Mouse (Mus musculus): ENCODE measurements around the gene Prl8a8. TPM values are rescaled to one million over a fixed set of nuclear protein-coding genes. Genes with fewer than 3 reads are reported as not detected.

The Prl8a8 gene
- polyA plus RNA-seq (2012; rRNA removed) = not detected in 2 replicates

GRCm38 (mm10) chr13:27513117-27513516 is at the start of gene Prl8a8:
TSS of gene Prl8a8 (minus strand) at chr13:27513217.
- H3K4me3 ChIP-seq (ENCODE audit: extremely low read depth, insufficient read depth, insufficient read length) = no peak within 1 kb of the TSS
- no peak for DNase-seq (ENCODE audit: low read depth in 1 of 2, low spot score in 2 of 2)
- no peak for TF ChIP-seq CTCF (IDR thresholded peaks at IDR 0.05; ENCODE audit: extremely low read depth, insufficient read depth, insufficient read length, insufficient replicate concordance)
- no peak for TF ChIP-seq POLR2A (IDR thresholded peaks at IDR 0.05; ENCODE audit: low read depth, low read length)
- H3K27ac ChIP-seq (ENCODE audit: insufficient read depth, low read length) = no peak within 1 kb of the TSS
- no peaks in the 10 kb centered on the region for H3K36me3 ChIP-seq (ENCODE audit: control insufficient read depth, insufficient read depth, low read length)
- H3K4me1 ChIP-seq (ENCODE audit: control insufficient read depth, insufficient read depth, insufficient read length) = no peaks in the 10 kb centered on the region
- H3K27me3 ChIP-seq (ENCODE audit: control insufficient read depth, insufficient read depth, low read length) = no peaks in the 10 kb centered on the region
- 86% methylated on average over 4 of the region's 4 CpGs for WGBS

DNA sequence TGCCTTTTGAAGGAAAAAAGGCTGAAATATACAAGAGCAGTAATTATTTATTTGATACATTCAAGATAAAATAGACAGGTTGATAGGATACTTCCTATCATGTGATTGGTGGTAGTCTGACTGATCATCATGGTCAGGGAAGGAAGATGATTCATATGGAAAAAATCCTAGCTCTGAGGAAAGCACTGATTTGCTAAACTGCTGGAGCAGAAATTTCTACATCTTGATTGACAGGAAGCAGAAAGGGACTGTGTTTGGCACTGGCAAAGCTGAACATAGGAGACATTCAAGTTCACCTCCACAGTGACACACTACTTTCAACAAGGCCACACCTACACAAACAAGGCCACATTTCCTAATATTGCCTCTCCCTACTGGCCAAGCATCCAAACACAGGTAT is 40.3 kb upstream of the Prl8a8 start:
- H3K27me3 ChIP-seq (ENCODE audit: control insufficient read depth, insufficient read depth, low read length) = no peaks in the 10 kb centered on the region

GRCm38 (mm10) chr13:27523156-27523555 is 10.1 kb upstream of the Prl8a8 start:
- Histone ChIP-seq H3K4me1 (ENCODE audit: control insufficient read depth, insufficient read depth, insufficient read length) (no peaks in the 10 kb centered on the region), H3K27me3 (ENCODE audit: control insufficient read depth, insufficient read depth, low read length) (no peaks in the 10 kb centered on the region), H3K4me3 (ENCODE audit: extremely low read depth, insufficient read depth, insufficient read length) (no peak overlapping the region), H3K36me3 (ENCODE audit: control insufficient read depth, insufficient read depth, low read length) (no peaks in the 10 kb centered on the region), H3K27ac (ENCODE audit: insufficient read depth, low read length) (no peak overlapping the region)
- TF ChIP-seq POLR2A (IDR thresholded peaks at IDR 0.05; ENCODE audit: low read depth, low read length) (no peak), CTCF (IDR thresholded peaks at IDR 0.05; ENCODE audit: extremely low read depth, insufficient read depth, insufficient read length, insufficient replicate concordance) (no peak)
- 85% methylated on average over 4 of the region's 4 CpGs for WGBS
- no peak for DNase-seq (ENCODE audit: low read depth in 1 of 2, low spot score in 2 of 2)

More for the DNA sequence above, 40.3 kb upstream of the Prl8a8 start:
- TF ChIP-seq CTCF (IDR thresholded peaks at IDR 0.05; ENCODE audit: extremely low read depth, insufficient read depth, insufficient read length, insufficient replicate concordance) (no peak), POLR2A (IDR thresholded peaks at IDR 0.05; ENCODE audit: low read depth, low read length) (no peak)
- DNase-seq (ENCODE audit: low read depth in 1 of 2, low spot score in 2 of 2) = no peak
- no peaks in the 10 kb centered on the region for H3K36me3 ChIP-seq (ENCODE audit: control insufficient read depth, insufficient read depth, low read length)
- no peak overlapping the region for H3K27ac ChIP-seq (ENCODE audit: insufficient read depth, low read length)
- no peak overlapping the region for H3K4me3 ChIP-seq (ENCODE audit: extremely low read depth, insufficient read depth, insufficient read length)
- no peaks in the 10 kb centered on the region for H3K4me1 ChIP-seq (ENCODE audit: control insufficient read depth, insufficient read depth, insufficient read length)

GRCm38 (mm10) chr13:27507645-27508044 is 5.4 kb downstream of the Prl8a8 start:
- Histone ChIP-seq H3K4me3 (ENCODE audit: extremely low read depth, insufficient read depth, insufficient read length) (no peak overlapping the region), H3K4me1 (ENCODE audit: control insufficient read depth, insufficient read depth, insufficient read length) (no peaks in the 10 kb centered on the region), H3K36me3 (ENCODE audit: control insufficient read depth, insufficient read depth, low read length) (no peaks in the 10 kb centered on the region), H3K27ac (ENCODE audit: insufficient read depth, low read length) (no peak overlapping the region), H3K27me3 (ENCODE audit: control insufficient read depth, insufficient read depth, low read length) (no peaks in the 10 kb centered on the region)
- TF ChIP-seq POLR2A (IDR thresholded peaks at IDR 0.05; ENCODE audit: low read depth, low read length) = no peak
- TF ChIP-seq CTCF (IDR thresholded peaks at IDR 0.05; ENCODE audit: extremely low read depth, insufficient read depth, insufficient read length, insufficient replicate concordance) = no peak
- WGBS = 84% methylated on average over 1 of the region's 1 CpGs
- no peak for DNase-seq (ENCODE audit: low read depth in 1 of 2, low spot score in 2 of 2)

Other genes starting within 250 kb of the Prl8a8 start
- gene Prl6a1, start 200.6 kb downstream of the Prl8a8 start, polyA plus RNA-seq (2012; rRNA removed) = not detected in 2 replicates
- gene Prl8a2, start 167.5 kb downstream of the Prl8a8 start, polyA plus RNA-seq (2012; rRNA removed) = not detected in 2 replicates
- not detected in 2 replicates for gene Prl2b1, start 122.4 kb downstream of the Prl8a8 start, polyA plus RNA-seq (2012; rRNA removed)
- gene Prl8a6, start 74.5 kb downstream of the Prl8a8 start, polyA plus RNA-seq (2012; rRNA removed) = not detected in 2 replicates
- gene Prl8a9, start 51.4 kb upstream of the Prl8a8 start, polyA plus RNA-seq (2012; rRNA removed) = not detected in 2 replicates
- not detected in 2 replicates for gene Prl8a1, start 69.0 kb upstream of the Prl8a8 start, polyA plus RNA-seq (2012; rRNA removed)
- gene Prl7b1, start 97.4 kb upstream of the Prl8a8 start, polyA plus RNA-seq (2012; rRNA removed) = not detected in 2 replicates
- not detected in 2 replicates for gene Prl7a1, start 129.3 kb upstream of the Prl8a8 start, polyA plus RNA-seq (2012; rRNA removed)
- not detected in 2 replicates for gene Prl7a2, start 154.8 kb upstream of the Prl8a8 start, polyA plus RNA-seq (2012; rRNA removed)
- not detected in 2 replicates for gene Prl7d1, start 203.5 kb upstream of the Prl8a8 start, polyA plus RNA-seq (2012; rRNA removed)